Mouse (Mus musculus) intestine, embryonic 16.5 days (tissue): ENCODE measurements around the gene Fgr. TPM values are rescaled to one million over a fixed set of nuclear protein-coding genes. Genes with fewer than 3 reads are reported as not detected.

ENCODE experiments used
- ATAC-seq: fragments of 200-750 bp; cut with Nextera tagmentation; 2 replicates; pipeline ENCODE4 v1.8.0; 2017; ENCODE audit warnings: moderate TSS enrichment, moderate library complexity
- H3K27ac ChIP-seq: fragments of 300-500 bp; sonication (generic); 2 replicates; pipeline ENCODE4 v1.5.1; 2014; ENCODE audit warnings: mild to moderate bottlenecking, low read length
- H3K27me3 ChIP-seq: fragments of 300-500 bp; sonication (generic); replicated peaks from 2 replicates; pipeline ENCODE4 v1.6.1; 2014; ENCODE audit warnings: low read length, control low read depth, mixed read lengths; ENCODE audit not compliant: control insufficient read depth, insufficient read depth
- H3K36me3 ChIP-seq: fragments of 300-500 bp; sonication (generic); 2 replicates; pipeline ENCODE4 v1.6.1; 2014; ENCODE audit warnings: low read length, control low read depth; ENCODE audit not compliant: control insufficient read depth, insufficient read depth
- H3K4me1 ChIP-seq: fragments of 300-500 bp; sonication (generic); 2 replicates; pipeline ENCODE4 v1.6.1; 2014; ENCODE audit warnings: low read length, control low read depth, mixed read lengths; ENCODE audit not compliant: control insufficient read depth, insufficient read depth
- H3K4me2 ChIP-seq: fragments of 300-500 bp; sonication (generic); 2 replicates; pipeline ENCODE4 v1.6.1; 2014; ENCODE audit warnings: low read depth, low read length, control low read depth
- H3K4me3 ChIP-seq: fragments of 300-500 bp; sonication (generic); 2 replicates; pipeline ENCODE4 v1.5.1; 2014; ENCODE audit warnings: mild to moderate bottlenecking, low read length
- H3K9ac ChIP-seq: fragments of 300-500 bp; sonication (generic); 2 replicates; pipeline ENCODE4 v1.6.1; 2014; ENCODE audit warnings: low read depth, low read length
- H3K9me3 ChIP-seq: fragments of 300-500 bp; sonication (generic); 2 replicates; pipeline ENCODE4 v1.6.1; 2016; ENCODE audit warnings: low read length, control low read depth; ENCODE audit not compliant: control insufficient read depth
- WGBS: fragments of 180-500 bp; shearing (Covaris S2); extraction: QIAGEN DNeasy Blood & Tissue Kit; methylation state at CpG from one replicate; pipeline ENCODE4 v1.1.7; 2014; 5-methylcytosine and 5-hydroxymethylcytosine counted together
- polyA plus RNA-seq: library from polyadenylated mRNA; unstranded; fragments of >200 nt; fragmentation: Nextera tagmentation; extraction: Ambion mirVana; gene quantifications from 2 replicates; pipeline ENCODE4 v1.2.1, GENCODE M21; 2015

Fgr gene
- polyA plus RNA-seq, 1 experiment from 2014 or later = 3.5 TPM

GRCm38 (mm10) chr4:133016677-133017415, 43.0 kb downstream of the Fgr start:
- Histone ChIP-seq H3K4me1 (peaks cover 65% of the 10 kb centered on the region), H3K9me3 (no peaks in the 10 kb centered on the region), H3K27me3 (no peaks in the 10 kb centered on the region)

GRCm38 (mm10) chr4:133017597-133018262, 43.8 kb downstream of the Fgr start:
- no peaks in the 10 kb centered on the region for H3K27me3 ChIP-seq
- no peaks in the 10 kb centered on the region for H3K36me3 ChIP-seq
- no peak for ATAC-seq
- no peak overlapping the region for H3K4me3 ChIP-seq
- WGBS = 67% methylated on average over 6 of the region's 6 CpGs
- peak overlapping the region; percentile 50; the same call in 1 of the 2 replicates for H3K9ac ChIP-seq
- H3K4me1 ChIP-seq = peaks cover 72% of the 10 kb centered on the region
- no peaks in the 10 kb centered on the region for H3K9me3 ChIP-seq
- H3K27ac ChIP-seq = peak overlapping the region; percentile 21; the same call in 1 of the 2 replicates
- no peak overlapping the region for H3K4me2 ChIP-seq

More at GRCm38 (mm10) chr4:133016677-133017415, 43.0 kb downstream of the Fgr start:
- H3K4me2 ChIP-seq = peak overlapping the region; percentile 20; the same call in 1 of the 2 replicates
- H3K36me3 ChIP-seq = no peaks in the 10 kb centered on the region
- H3K27ac ChIP-seq = peak overlapping the region; percentile 55
- 52% methylated on average over 4 of the region's 4 CpGs for WGBS
- H3K9ac ChIP-seq = peak overlapping the region; percentile 50
- H3K4me3 ChIP-seq = peak overlapping the region; percentile 15; the same call in 1 of the 2 replicates
- no peak for ATAC-seq

- H3K4me1 ChIP-seq = peaks cover 72% of the 10 kb centered on the region
- no peak for ATAC-seq
Observed at GRCm38 (mm10) chr4:133018263-133018798, 44.4 kb downstream of the Fgr start.

GRCm38 (mm10) chr4:133020721-133021120, 46.8 kb downstream of the Fgr start:
- H3K4me1 ChIP-seq = peaks cover 73% of the 10 kb centered on the region
- no peaks in the 10 kb centered on the region for H3K36me3 ChIP-seq
- H3K4me3 ChIP-seq = no peak overlapping the region
- H3K27me3 ChIP-seq = no peaks in the 10 kb centered on the region
- no peak for ATAC-seq
- 0 out of 2 replicates have a peak overlapping the region, but pooled peaks have one; percentile 15 for H3K9ac ChIP-seq
- 54% methylated on average over 4 of the region's 6 CpGs for WGBS
- H3K27ac ChIP-seq = peak overlapping the region; percentile 5; the same call in 1 of the 2 replicates
- H3K9me3 ChIP-seq = no peaks in the 10 kb centered on the region
- no peak overlapping the region for H3K4me2 ChIP-seq

More at GRCm38 (mm10) chr4:133018263-133018798, 44.4 kb downstream of the Fgr start:
- Histone ChIP-seq H3K4me2 (no peak overlapping the region), H3K4me3 (no peak overlapping the region), H3K27me3 (no peaks in the 10 kb centered on the region), H3K9ac (no peak overlapping the region), H3K27ac (no peak overlapping the region), H3K9me3 (no peaks in the 10 kb centered on the region), H3K36me3 (no peaks in the 10 kb centered on the region)
- WGBS = 76% methylated on average over 3 of the region's 3 CpGs

GRCm38 (mm10) chr4:133021181-133021671, 47.3 kb downstream of the Fgr start:
- no peak for ATAC-seq
- H3K4me2 ChIP-seq = no peak overlapping the region
- no peaks in the 10 kb centered on the region for H3K27me3 ChIP-seq
- H3K27ac ChIP-seq = no peak overlapping the region; the same call in 1 of the 2 replicates
- WGBS = 34% methylated on average over 9 of the region's 9 CpGs
- peak overlapping the region; percentile 15; the same call in 1 of the 2 replicates for H3K9ac ChIP-seq
- H3K4me3 ChIP-seq = no peak overlapping the region
- peaks cover 73% of the 10 kb centered on the region for H3K4me1 ChIP-seq
- no peaks in the 10 kb centered on the region for H3K9me3 ChIP-seq
- H3K36me3 ChIP-seq = no peaks in the 10 kb centered on the region

GRCm38 (mm10) chr4:133022217-133022616, 48.3 kb downstream of the Fgr start:
- no peak overlapping the region for H3K9ac ChIP-seq

DNA sequence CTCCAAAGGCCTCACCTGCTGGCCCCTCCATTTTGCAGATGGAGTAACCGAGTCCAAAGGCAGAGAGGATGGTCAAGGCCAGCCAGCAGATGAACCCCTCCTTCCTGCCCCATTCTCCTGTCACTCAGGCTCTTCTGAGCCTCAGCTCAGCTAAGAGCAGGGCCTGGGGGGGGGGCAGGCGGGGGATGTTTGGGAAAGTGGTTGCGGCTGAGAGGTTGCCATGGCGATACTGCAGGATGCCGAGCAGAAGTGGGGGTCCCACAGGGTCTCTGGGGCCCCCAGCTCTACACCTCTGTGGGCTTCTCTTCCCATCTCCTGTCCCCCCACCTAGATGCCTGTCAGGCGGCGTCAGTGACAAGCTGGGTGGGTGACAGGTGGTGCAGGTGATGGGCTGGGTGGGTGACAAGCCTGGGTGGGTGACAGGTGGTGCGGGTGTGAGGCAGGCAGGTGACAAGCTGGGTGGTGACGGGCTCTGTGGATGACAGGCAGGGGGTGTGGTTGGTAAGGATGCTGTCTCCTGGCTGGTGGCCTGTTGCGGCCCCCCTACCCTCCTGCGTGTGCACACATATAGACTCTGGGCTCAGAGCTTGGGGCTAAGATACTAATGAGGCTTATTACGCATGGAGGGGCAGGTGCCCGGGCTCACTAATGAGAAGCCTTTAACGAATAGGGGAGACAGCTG, 49.2 kb downstream of the Fgr start:
- Histone ChIP-seq H3K9ac (no peak overlapping the region), H3K27me3 (no peaks in the 10 kb centered on the region), H3K36me3 (no peaks in the 10 kb centered on the region), H3K4me1 (peaks cover 63% of the 10 kb centered on the region), H3K4me2 (no peak overlapping the region), H3K4me3 (no peak overlapping the region), H3K27ac (no peak overlapping the region), H3K9me3 (no peaks in the 10 kb centered on the region)
- WGBS = 77% methylated on average over 14 of the region's 14 CpGs
- ATAC-seq = no peak

More at GRCm38 (mm10) chr4:133022217-133022616, 48.3 kb downstream of the Fgr start:
- H3K4me2 ChIP-seq = no peak overlapping the region
- no peaks in the 10 kb centered on the region for H3K36me3 ChIP-seq
- no peak overlapping the region for H3K27ac ChIP-seq
- H3K27me3 ChIP-seq = no peaks in the 10 kb centered on the region
- no peaks in the 10 kb centered on the region for H3K9me3 ChIP-seq
- WGBS = 48% methylated on average over 14 of the region's 14 CpGs
- no peak for ATAC-seq
- H3K4me3 ChIP-seq = no peak overlapping the region
- peaks cover 67% of the 10 kb centered on the region for H3K4me1 ChIP-seq

DNA sequence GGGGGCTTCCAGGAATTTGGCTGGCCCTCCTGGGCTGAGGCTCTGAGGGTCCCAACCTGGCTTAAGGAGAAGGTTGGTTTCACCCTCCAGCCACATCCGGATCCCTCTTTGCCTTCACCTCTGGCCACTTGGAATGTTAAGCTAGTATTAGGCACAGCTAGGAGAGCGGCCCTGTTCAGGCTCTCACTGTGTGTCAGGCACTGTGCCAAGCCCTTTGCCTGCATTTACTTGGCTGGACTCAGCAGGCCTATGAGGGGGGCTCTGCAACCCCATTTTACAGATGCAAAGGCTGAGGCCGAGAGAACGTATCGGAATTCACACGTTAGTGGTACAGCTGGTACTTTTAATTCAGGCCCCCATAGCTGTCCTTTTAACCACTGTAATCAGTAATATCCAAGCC, 49.7 kb downstream of the Fgr start:
- Histone ChIP-seq H3K4me2 (no peak overlapping the region), H3K9me3 (no peaks in the 10 kb centered on the region), H3K36me3 (no peaks in the 10 kb centered on the region), H3K27me3 (no peaks in the 10 kb centered on the region), H3K4me3 (no peak overlapping the region), H3K4me1 (peaks cover 68% of the 10 kb centered on the region), H3K9ac (no peak overlapping the region), H3K27ac (no peak overlapping the region)
- 85% methylated on average over 6 of the region's 6 CpGs for WGBS
- no peak for ATAC-seq

- 28% methylated on average over 3 of the region's 4 CpGs for WGBS
- no peak overlapping the region for H3K4me3 ChIP-seq
- H3K27ac ChIP-seq = peak overlapping the region; percentile 77
- H3K4me2 ChIP-seq = no peak overlapping the region
- no peaks in the 10 kb centered on the region for H3K27me3 ChIP-seq
- 0 out of 2 replicates have a peak overlapping the region, but pooled peaks have one; percentile 55 for H3K9ac ChIP-seq
- ATAC-seq = no peak
- peaks cover 76% of the 10 kb centered on the region for H3K4me1 ChIP-seq
- H3K9me3 ChIP-seq = no peaks in the 10 kb centered on the region
- H3K36me3 ChIP-seq = no peaks in the 10 kb centered on the region
Observed at GRCm38 (mm10) chr4:133024404-133024803, 50.5 kb downstream of the Fgr start.
